Mouse (Mus musculus): ENCODE measurements around the gene Sh3bgrl3.

The Sh3bgrl3 gene

GRCm38 (mm10) chr4:134081730-134082386 is 46.7 kb downstream of the Sh3bgrl3 start:
- peak; percentile 99 for DNase-seq (ENCODE audit: low read depth, low spot score)

- DNase-seq (ENCODE audit: low read depth, low spot score), result no peak
Observed at GRCm38 (mm10) chr4:134080674-134081073, 47.9 kb downstream of the Sh3bgrl3 start.

GRCm38 (mm10) chr4:134078694-134079093 is 49.9 kb downstream of the Sh3bgrl3 start:
- DNase-seq (ENCODE audit: low read depth, low spot score), result peak; percentile 63

Measured in A20 (cell line).